Mouse (Mus musculus) adrenal gland, adult 2 months (tissue): Measurements from ENCODE around the gene Tnfsf13. TPM values are rescaled to one million over a fixed set of nuclear protein-coding genes. Genes with fewer than 3 reads are reported as not detected.
"Not testable (repeated sequence)": the region's sequence is repeated elsewhere in the genome, so short reads cannot be mapped to it uniquely, and the experiment has no call there.

Experiments used
- DNase-seq: peaks from one replicate; pipeline ENCODE4 v3.0.0; 2021
- polyA plus RNA-seq: library from polyadenylated mRNA; depleted of rRNA; stranded (reverse); fragments of >200 nt; gene quantifications from 2 replicates; pipeline ENCODE4 v1.2.3, GENCODE M21; 2012
- total RNA-seq, 2 experiments: library from RNA; stranded (reverse); gene quantifications; 2 replicates each; pipeline ENCODE4 v1.2.3; 2021

Tnfsf13 gene
- total and polyA plus RNA-seq, 3 experiments = 1.6 to 2.4 (median 2.2) TPM

DNA sequence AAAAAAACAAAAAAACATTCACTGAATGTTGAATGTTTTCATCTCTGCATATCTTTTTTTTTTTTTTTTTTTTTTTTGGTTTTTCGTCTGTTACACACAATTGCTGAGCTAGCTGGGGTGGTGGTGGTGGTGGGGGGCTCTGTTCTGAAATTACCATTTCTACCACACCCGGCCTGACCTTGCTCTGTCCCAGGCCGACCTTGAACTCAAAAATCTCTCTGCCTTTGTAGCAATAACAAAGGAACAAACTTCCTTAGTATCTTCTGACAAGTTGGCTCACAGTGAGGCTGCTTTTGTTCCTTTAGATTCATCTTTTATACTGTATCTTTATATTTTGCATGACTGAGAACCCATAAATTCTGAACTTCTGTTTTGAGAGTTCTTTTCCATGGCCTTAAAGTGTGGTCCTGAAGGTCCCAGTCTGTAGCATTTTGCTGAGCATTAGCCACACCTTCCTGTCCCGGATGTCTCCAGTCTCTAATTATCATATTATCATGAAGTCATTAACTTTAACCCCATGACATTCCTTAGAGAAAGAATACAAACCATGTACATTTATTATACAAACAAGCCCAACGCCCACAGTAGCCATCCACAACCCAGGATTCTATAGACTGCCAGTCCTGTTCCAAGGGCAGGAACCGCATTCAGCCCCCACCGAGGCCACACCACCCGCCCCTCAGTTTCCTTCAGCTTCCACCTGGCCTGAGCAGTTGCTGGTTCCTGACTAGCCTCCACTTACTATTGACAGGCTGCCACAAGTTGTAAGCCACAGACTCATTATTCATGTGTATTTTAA, 18.4 kb upstream of the Tnfsf13 start:
- DNase-seq = no peak

DNA sequence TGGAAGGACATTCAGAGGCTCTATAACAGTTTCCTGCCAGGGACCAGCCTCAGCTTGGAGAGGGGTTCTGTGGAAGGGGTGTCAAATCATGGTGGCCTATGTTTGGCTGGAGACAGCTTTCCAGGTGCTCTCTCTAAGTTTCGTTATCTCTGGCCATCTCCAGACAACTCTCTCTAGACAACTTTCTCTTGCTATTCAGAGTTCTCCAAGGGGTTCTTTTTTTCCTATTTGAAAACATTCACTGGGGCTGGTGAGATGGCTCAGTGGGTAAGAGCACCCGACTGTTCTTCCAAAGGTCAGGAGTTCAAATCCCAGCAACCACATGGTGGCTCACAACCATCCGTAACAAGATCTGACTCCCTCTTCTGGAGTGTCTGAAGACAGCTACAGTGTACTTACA, 17.8 kb upstream of the Tnfsf13 start:
- not testable (repeated sequence) for DNase-seq

DNA sequence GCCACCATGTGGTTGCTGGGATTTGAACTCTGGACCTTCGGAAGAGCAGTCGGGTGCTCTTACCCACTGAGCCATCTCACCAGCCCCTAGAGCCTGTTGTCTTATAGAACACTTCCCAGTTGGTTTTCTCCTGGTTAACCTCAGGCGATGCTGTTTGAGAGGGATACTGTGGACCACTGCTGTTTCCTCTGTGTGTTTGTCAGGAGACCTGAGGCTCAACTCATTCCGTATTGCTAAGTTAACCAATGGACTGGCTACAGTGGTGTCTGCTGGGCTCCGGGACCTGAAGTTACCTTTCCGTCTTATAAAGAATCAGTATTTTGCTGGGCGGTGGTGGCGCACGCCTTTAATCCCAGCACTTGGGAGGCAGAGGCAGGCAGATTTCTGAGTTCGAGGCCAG, 17.3 kb upstream of the Tnfsf13 start:
- DNase-seq = not testable (repeated sequence)

DNA sequence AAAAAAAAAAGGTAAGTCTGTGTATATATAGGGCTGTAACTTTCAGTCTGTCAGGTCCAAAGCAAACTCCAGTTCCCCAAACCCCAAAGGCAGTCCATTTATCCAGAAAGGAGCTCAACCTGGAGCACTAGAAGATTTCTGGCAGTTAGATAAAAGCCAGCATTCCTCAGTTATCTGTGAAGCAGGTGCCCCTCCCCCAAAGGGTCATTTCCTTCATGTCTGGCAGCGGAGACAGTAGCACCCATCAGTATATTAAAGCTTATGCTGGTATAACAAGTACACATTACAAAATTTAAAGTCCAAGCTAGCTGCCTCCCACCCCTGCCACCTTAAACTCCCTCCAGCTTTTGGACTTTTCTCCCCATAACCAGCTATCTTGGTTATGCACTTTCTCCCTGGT, 14.0 kb upstream of the Tnfsf13 start:
- peak; percentile 39 for DNase-seq

DNA sequence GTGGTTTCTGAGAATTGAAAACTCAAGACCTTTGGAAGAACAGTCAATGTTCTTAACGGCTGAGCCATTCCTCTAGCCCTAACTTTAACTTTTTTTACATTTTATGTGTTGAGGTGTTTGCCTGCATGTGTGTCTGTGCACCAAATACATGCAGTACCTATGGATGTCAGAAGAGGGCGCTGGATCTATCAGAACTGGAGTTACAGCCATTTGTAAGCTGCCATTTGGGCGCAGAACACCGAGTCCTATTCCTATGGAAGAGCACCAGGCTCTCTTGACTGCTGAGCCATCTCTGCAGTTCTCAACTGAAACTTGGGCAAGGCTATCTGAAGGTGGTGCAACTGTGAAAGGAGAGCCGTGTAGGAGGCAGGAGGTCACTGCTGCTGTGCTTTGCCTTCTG, 13.0 kb upstream of the Tnfsf13 start:
- DNase-seq = no peak

DNA sequence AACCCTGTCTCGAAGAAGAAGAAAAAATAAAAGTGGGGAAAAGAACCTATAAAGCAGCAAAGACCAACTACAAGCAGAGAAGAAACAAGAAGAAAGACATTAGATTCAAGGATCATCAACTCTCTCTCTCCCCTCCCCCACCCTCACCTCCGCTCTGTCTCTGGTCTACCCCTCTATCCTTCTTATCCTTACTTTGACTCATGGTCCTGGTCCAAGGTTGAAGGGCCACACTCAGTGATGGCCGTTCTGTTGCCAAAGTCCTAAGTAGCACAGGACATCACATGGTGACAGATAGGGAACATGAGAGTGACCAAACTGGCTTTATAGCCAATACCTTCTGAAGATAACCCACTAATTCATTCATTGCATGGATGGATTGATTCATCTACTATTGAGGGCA, 11.8 kb upstream of the Tnfsf13 start:
- DNase-seq = no peak

DNA sequence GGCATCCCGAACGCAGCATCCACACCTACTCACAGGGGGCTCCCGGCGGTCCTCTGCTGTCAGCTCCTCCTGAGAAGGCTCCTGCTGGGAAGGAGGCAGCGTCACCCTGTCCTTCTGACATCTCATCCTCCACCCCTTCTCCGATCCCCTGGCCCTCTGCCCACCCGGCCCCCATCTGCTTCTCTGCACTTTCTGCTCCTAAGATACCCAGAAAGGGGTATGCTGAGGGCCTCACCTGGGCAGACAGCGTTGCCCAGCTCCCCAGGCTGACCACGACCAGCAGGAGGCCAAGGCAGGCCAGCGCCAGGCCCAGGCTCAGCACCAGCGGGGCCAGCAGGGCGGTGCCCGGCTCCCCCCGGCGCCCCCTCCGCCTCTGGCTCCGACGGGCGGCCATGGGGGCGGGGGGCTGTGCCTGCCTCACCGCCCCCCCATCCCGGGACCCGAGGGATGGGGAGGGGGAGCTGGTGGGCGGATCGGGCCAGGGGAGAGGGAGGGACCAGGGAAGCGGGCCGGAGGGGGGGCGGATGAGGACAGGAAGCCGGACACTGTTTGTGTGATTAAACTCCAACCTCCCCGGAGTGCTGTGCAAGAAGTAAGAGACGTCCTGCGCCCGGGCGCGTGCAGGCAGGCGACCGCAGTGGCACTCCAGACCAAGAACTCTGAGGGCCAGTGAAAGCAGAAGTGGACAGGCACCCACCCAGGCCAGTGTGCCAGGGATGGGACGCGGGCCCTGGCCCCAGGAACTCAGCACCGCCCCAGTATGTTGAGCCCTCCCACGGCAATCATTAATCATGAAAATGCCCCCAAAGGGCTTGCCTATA, 10.0 kb upstream of the Tnfsf13 start, which contains the start of the genes Tnfsf12 and Tnfsfm13:
Gene Tnfsf12, minus strand, starts transcription at position 489 of the 821 bp plus-strand sequence.
Gene Tnfsfm13, minus strand, starts transcription at position 738 of the 821 bp plus-strand sequence.
- DNase-seq = peak; percentile 89

DNA sequence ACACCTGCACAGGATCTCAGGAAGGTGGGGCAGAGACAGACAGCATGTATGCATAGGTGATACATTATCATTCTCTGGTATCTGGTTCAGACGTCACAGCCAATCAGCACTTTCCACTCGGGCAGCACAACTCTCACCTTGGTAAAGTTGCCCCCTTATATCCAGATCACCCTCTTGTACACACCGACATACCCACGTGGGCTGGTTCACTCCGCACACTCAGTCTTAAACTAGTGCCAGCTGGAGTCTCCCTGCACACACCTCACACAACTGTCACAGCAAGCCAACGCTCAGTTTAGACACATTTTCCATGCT, 9.4 kb upstream of the Tnfsf13 start:
- no peak for DNase-seq

DNA sequence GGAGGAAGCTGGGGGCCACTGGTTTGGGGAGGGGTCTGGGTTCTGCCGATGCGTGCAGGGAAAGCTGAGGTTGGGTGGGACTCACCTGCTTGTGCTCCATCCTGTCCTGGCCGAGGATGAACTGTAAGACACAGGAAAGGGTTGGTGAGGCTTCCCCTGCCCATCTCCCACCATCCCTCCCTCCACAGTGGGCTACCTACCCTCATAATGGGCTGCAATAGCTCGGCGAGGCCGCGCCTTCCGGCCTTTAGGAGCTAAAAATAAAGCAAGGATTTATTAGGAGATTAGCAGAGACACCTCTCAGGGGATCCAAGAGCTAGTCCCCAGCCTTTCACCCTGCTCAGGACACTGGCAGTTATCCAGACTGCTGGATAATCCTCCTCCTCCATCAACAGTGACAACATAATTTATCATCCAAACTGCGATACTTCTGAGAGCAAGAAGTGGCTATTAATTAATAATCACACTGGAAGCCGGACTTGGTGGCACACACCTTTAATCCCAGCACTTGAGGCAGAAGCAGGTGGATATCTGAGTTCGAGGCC, 7.9 kb upstream of the Tnfsf13 start:
- DNase-seq = no peak

DNA sequence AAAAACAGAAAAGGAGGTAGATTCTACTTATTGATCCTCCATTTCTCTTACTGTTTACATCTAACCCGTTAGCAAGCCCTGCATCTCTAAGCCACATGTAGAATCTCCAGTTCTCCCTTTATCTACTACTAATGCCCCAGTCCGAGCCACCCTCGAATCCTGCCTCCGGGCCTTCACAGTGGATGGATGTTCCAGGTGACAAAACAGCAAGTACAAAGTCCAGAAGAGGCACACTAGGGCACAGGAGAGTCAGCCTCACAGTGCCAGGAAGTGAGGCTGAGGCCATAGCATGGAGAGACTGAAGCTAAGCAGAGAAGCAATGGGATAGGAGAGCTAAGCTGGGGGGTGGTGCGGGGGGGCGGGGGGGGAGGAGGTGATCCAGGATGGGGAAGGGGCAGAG, 7.3 kb upstream of the Tnfsf13 start:
- DNase-seq = no peak

DNA sequence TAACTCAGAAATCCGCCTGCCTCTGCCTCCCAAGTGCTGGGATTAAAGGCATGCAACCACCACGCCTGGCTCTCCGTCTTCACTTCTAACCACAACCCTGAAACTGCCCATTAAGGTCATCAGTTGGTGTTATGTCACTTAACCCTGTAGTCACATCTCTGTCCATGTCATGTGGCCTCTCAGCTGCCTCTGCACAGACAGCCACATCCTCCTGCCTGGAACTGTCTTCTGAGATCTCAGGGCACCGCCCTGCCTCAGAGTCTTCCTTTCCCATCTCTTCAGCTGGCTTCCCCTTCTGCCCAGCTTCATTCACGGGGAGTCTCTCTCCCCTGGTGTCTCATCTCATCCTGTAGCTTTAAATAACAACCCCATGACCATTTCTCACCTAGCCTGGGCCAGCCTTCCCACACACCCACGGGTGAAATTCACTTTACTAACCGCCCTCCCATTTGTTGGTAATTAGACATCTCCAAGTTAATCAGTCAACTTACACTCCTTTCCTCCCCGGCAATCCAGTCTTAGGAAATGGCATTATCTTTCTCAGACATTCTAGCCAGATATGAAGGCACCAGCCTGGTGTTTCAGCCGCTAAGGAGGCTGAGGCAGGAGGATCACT, 6.7 kb upstream of the Tnfsf13 start:
- DNase-seq = no peak

DNA sequence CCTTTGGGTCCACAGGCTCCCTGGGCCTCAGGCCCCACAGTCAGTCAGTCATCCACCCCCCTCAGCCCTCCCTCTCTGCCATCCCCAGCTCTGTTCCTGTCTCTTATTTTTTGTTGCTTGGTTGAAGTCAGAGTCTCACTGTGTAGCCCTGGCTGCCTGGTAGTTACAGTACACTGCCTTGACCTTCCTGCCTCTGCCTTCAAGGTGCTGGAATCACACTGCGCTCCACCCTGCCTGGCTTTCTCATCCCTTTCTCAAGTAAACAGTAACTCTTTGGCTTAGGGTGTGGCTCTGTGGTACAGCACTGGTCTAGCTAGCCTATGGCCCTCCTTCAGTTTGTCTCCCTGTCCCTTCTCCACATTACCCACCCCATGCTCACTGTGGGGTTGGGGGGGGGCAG, 4.3 kb upstream of the Tnfsf13 start:
- DNase-seq = no peak

DNA sequence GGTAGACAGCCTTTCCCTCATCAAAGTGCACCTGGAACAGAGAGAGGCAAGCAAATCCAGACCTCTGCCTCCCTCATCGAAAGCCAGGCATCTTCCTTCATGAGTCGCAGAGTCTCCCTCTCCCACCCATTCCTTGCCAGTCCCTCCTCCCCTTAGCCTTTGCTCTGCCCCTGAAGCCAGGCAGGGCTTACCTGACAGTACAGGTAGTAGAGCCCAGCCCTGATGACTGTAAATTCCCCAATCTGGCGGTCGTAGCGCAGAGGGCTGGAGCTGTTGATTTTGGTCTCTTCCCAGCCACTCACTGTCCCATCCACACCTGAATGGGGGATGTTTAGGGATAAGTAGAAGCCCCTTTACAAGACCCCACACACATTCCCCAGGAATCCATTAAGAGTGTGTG, 1.5 kb upstream of the Tnfsf13 start:
- no peak for DNase-seq

DNA sequence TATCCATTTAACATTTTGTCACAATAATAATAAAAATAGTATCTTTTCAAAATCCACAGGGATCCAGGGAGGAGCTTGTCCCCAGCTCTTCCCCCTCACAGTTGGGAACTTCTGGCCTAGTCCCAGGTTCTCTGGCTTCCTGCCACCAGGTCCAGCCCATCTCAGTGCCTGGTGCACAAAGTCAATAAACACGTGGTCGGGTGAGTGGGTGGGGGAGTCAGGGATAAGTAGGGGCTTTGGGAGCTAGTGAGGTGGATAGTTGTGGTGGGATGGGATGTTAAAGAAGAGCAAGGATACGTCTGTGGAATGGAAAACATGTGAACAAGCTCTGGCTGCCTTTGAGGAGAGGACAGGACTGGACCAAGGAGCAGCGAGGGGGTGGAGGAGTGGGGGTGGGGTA, 793 bp upstream of the Tnfsf13 start:
- peak; percentile 64 for DNase-seq

DNA sequence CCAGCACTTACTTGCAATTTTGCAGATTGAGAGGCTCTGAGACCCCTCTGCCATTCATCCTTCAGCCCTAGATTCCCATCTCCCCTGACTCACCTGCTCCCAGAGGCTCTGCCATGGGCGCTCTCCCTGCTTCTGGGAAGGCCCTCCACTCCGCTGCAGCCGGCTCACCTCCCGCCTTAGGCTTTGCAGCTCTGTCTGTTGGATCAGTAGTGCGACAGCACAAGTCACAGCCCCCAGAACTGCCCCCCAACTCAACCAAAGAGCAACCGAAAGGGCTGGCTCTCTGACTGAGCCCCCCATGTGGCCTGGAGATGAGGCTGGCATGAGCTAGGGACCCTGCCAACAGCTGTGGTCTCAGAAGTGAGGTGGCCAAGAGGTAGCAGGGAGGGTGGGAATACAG, 648 bp downstream of the Tnfsf13 start:
- DNase-seq = peak; percentile 21

DNA sequence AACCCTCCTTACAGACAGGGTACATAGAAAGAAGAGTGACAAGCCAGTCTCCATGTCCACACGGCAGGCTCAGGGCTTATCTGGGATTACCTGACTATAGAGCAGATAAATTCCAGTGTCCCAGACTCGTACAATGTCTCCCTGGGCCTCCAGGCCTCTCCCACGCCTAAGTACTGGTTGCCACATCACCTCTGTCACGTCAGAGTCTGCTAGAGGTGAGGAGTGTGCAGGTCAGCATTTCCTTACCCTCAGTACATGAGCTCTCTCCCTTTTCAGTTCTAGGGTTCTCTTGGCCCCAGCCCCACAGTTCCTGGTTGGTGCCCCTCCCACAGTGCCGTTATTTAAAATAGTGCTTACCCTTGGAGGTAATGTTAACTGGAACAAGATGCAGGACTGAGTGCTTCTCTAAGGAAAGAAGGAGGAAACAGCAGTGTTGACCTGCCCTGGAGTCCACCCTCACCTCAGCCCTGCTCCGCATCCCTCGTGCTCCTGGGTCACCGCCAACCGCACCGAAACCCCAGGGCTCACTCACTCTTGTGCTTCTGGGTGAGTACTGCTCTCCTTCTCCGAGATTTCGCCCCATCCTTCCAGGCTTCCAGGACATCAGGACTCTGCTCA, 1.3 kb downstream of the Tnfsf13 start:
- DNase-seq = no peak

DNA sequence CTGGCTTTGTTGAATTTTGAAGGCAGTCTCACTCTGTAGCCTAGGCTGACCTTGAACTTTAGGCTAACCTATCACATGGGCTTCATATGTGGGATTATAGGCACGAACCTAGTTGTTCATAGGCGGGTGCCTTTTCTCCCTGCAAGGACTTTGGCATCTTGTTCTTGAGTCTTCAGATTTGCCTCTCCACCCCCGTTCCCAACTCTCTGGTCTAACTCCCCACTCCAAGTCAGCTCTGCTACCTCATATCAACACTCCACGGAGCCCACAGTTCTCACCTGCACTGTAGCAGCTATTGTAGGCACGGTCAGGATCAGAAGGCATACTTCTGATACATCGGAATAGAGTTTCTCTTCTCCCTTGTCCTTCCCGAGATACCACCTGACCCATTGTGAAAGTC, 2.0 kb downstream of the Tnfsf13 start:
- no peak for DNase-seq

DNA sequence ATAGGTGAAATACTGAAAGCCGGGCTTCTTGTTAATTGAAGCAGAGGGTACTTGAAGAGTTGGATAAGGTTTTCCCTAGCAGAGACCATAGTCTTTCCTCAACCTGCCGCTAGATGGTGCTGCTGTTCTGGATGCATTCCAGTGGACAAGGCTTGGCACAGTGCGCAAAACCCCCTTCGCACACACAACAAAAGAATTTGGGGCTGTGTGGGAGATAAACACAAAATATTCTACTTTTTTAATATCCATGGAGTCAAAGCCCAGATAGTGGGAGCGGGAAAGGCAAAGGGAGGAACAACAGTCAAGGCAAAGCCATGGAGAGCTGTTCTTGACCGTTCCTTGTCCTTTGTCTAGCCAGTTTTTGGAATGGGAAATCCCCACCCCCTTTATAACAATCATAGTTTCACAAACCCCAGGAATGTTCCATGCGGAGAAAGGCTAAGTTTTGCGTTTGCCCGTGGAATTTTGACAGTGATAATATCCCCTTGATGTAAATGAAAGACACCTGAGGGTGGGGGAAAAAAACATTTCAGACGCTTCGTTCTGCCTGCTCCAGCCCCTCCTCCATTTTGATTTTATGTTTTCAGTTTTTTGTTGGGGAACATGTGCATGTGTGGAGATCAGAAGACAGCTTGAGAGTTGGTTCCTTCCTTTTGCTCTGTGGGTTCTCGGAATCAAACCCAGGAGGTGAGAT, 2.6 kb downstream of the Tnfsf13 start:
- DNase-seq = peak; percentile 89

DNA sequence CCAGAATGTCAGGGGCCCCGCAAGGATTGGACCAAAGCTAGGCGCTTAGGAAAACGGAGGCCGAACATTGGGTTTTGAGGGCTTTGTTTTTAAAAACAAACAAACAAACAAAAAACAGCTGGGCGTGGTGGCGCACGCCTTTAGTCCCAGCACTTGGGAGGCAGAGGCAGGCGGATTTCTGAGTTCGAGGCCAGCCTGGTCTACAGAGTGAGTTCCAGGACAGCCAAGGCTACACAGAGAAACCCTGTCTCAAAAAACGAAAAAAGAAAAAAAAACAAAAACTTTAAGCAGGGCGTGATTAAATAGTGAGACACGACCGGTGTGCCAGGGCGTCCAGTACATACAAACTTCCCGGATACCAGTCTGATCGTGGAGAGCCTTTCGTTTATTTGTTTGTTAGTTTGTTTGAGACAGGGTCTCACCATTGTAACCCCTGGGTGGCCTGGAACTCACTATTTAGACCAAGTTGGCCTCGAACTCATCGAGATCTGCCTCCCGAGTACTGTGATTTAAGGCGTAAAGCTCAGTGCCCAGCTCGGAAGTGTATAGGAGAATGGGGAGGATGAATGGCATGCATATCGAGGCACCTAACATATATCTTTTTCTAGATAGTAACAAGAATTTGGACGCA, 3.3 kb downstream of the Tnfsf13 start:
- no peak for DNase-seq

DNA sequence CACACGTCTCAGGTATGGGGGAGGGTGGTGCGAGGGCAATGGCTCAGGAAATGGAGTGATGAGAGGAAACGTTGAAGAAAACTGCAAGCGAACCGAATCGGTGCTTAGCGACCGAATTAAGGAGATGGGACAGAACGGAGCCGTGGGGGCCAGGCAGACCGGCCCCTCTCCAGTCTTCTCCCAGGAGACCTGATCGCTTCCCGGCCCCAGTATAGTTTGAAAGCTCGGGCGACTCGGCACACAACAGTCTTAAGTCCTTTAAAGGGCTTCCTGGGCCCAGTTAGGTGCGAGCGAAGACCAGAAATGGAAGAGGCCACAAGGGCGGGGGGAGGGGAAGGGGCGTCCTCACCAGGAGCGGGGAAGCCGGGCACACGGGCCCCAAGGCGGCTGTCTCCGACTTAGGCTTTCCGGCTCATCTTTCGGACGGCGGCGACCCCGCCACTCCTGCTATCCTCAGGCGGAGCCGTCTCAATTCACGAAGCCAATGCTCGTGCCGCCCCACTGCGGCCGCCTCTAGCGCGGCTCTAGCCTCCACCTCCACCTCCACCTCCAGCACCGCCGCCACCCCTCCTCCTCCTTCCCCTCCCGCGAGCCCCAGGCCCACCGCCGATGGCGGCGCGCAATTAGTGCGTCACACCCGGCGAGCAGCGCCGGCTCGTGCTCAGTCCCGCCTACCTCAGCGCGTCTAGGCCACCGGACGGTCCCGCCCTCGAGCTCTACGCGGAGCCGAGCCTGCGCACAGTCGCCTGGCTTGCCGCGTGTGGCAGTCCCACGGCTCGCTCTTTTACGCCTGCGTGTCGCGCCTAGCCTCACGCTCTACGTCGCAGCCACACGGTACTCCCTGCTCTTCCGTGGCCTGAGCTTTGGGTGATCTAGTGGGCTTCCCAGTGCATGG, 4.0 kb downstream of the Tnfsf13 start, which contains the start of gene Senp3:
Gene Senp3, minus strand, starts transcription at position 771 of the 895 bp plus-strand sequence.
- peak; percentile 98 for DNase-seq
